Mouse (Mus musculus): ENCODE data around the gene Nmrk1.

- TF ChIP-seq CTCF (IDR thresholded peaks at IDR 0.05; ENCODE audit: low read depth, low read length) = no peak
- TF ChIP-seq TAL1 (conservative IDR thresholded peaks at IDR 0.05; ENCODE audit: low read depth, low read length) = no peak
- TF ChIP-seq GATA1 (IDR thresholded peaks at IDR 0.05; ENCODE audit: borderline replicate concordance, low read length) = no peak
These were observed 1.3 kb upstream of the Nmrk1 start for GRCm38 (mm10) chr19:18630221-18631119.
